Mouse (Mus musculus) embryo, embryonic 10.5 days (tissue): ENCODE data around the gene Slit3.

Source experiments
- DNase-seq: peaks from one replicate; pipeline ENCODE4 v3.0.0-alpha.2; 2015; ENCODE audit warnings: low spot score

Gene Slit3

DNA sequence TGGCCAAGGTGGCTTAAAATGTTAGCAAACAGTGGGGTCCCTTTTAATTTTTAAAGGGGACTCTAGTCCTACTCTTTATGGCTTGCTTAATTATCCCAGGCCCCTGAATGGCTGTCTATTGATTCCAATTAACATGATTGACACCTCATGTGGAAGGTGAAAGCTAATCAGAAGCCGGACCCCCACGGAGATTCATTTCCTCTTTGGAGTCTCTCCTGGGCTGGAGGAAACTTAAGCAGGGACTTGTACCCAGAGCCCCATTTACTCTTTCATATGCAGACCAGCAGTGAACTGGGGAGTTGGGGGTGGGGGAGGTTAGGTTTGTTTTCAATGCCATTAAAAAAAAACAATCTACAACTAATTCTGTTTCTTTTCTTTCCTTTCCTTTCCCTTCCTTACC, 230.4 kb downstream of the Slit3 start:
- peak; percentile 45 for DNase-seq

DNA sequence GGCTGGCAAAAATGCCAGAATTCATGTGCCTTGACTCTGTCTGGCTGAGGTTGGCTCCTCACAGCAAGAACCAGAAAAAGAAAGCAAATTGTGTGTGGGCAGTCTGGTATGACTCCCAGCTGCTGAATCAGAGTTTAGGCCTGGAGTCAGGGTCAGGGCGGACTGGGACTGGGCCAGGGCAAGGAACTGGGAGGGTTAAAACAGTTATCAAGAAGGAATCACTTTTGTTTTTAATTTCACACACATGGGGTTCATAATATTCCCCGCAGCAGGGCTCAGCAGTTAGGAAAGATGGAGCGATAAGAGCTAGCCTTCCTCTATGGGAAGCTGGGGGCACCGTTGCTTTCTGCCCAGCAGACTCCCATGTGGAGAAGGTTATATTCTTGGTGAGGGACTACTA, 234.8 kb downstream of the Slit3 start:
- DNase-seq, result no peak

DNA sequence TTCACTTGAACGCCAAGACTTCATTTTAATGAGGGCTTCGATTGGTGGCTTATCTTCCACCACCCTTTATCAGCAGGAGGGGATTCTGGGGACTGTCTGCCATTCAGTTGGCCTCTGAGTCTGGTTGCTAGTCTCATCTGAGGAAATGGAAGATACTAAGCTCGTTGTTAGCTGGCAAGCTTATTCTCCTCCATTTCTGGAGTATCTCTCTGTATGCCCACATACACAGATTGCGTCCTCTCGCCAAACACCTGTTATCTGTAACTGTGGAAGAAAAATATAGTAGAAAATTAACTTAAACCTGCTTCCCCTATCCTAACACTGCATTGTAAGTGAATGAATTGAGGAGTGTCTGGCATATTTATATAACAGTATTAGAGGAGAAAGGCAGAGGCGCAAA, 240.0 kb downstream of the Slit3 start:
- DNase-seq, result no peak

DNA sequence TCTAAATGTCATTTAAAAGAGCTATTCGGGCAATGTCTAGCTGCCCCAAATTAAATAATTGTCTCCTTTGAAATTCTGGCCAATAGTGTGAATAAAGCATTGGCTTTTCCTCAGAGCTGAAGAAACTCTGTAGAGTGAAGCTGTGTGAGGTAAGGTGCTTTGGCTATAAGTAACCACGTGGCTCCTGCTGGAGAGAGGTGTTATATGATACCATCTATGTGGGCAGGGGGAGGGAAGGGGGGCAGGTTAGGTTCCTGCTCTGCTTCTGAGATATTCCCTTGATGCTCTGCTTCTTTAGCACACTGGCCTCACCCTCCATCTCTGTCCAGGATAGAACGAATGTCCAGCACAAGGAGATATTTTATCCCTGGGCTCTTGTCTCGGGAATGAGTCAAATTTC, 242.0 kb downstream of the Slit3 start:
- DNase-seq, result no peak

DNA sequence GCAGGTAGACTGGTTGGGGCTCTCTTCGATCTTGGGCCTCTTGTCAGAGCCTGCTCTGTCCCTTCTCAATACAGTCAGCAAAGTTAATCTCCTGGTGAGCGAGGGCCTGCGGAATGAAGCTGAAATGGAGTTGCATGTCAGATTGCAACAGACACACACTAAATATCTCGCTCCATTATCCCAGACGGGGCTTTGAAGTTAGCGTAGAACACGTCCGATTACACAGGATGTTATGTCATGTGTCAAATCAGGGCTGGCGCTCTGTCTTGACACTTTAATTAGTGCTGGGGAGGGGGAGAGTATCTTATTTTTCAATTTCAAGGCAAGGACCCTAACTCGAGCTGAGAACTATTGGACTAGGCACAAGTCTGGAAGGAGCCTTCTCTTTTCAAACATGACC, 243.4 kb downstream of the Slit3 start:
- DNase-seq, result no peak

DNA sequence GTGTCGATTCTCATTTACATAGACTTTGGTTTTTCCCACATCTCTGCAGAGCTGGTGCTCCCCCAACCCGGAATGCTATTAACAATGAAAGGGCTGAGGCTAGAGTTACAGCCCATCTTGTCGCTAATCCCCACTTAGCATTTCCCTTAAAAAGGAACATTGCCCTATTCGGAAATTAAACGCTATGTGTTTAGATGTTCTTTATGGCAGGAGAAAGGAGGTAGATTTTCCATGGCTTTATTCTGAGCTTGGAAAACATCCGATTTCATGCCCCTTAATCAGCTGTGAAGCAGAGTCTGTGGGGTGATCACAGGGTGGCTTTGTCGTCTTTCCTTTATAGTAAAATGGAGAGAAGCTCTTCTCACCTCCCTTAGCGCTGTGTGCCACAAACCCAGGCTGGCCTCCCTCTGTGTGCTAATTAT, 244.5 kb downstream of the Slit3 start:
- DNase-seq, result peak; percentile 53

DNA sequence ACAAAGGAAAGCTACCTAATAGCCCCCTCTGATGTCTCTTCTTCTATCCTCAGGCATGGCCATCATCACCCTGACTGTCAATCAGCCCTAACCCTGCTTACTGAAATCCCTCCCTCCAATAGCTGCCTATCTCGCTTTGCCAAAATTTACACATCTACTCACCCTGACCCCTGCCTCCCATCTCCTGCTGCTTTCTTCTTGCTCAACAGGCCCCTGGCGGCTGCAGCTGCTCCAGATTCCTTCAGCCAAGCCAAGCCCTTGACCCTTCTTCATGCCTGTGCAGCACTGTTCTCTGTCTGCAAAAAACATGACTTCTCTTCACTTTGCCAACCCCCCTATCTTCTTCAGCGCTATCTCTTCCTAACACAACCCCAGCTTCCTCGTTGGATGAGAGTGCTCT, 245.6 kb downstream of the Slit3 start:
- no peak for DNase-seq

DNA sequence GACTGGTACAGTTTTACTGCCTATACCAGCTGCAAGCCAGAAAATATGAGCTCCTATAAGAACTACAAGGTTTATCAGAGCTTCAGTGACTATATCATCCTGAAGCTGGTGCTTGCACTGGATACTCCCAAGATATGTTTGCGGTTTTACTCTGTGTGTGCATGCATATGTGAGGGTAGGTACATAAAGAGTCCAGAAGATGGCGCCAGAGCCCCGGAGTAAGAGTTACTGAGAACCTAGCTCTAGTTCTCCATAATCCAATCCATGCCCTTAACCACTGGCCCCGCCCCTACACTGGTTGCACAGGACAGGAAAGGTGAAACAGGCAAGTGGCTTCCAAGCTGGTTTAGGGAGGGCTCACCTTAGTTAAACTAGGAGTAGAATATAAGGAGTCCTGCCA, 246.2 kb downstream of the Slit3 start:
- DNase-seq, result peak; percentile 51

DNA sequence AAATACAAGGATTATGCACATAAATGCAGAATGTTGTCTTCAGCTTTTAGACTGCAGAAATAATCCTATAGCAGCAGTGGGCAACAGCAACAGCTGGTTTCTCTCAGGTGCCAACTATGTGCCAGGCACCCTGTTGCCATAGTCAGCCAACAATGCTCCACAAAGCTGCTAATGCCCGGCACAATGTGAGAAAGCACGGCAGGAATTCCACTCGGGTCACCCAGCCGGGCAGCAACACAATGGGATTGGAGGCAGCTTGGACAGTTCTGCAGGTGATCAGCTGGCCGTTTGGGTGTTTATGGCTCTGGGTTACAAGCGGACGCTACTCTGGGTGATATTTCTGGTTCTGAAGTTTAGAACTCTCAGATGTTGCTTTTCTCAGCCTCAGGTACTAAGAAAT, 248.9 kb downstream of the Slit3 start:
- no peak for DNase-seq

DNA sequence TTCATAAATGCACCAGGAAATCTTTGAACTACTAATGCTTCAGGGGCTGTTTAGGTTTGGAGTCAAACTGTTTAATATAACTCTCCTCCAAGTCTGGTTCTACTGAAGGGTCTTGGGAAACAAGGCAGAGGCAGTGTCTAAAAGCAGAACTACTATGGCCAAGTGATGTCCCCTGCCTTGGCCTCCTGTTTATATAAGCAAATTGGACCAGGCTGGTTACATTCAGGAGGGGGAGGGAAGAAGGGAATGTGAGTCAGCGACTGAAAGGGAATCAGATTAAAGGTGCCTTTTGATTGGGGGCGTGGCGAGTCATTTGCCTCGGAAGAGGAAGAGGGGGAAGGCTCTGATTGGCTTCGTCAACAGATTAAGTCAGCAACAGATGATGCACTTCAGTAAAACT, 249.7 kb downstream of the Slit3 start:
- peak; percentile 68 for DNase-seq

DNA sequence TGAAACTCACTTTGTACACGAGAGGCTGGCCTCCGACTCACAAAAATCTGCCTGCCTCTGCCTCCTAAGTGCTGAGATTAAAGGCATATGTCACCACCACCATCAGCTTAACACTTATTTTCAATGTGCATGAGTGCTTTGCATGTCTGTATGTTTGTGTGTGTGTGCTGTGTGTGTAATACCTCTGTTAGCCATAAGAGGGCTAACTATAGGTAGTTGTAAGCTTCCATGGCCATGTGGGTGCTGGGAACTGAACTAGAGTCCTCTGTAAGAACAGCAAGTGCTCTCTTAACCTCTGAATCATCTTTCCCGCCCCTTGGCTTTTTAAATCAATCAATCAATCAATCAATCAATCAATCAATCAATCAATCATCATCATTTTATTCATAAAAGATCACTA, 251.4 kb downstream of the Slit3 start:
- DNase-seq, result no peak

DNA sequence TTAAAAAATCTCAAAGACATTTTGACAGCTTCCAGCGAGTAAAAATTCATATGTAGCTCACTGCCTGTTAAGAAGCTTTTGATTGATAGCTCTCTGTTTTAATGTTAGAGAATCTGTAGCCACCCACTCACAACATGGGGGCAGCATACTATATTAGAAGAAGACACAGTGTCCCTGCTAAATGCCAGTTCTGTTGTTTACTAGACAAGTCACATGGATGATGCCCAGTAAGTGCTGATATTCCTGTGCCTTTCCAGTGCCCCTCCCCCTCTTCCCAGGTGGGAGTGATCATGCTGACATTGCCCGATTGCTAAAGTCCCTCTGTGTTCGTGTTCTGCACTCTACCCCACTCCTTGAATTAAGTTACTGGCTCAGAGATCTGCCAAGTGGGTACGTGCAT, 254.0 kb downstream of the Slit3 start:
- DNase-seq, result no peak

DNA sequence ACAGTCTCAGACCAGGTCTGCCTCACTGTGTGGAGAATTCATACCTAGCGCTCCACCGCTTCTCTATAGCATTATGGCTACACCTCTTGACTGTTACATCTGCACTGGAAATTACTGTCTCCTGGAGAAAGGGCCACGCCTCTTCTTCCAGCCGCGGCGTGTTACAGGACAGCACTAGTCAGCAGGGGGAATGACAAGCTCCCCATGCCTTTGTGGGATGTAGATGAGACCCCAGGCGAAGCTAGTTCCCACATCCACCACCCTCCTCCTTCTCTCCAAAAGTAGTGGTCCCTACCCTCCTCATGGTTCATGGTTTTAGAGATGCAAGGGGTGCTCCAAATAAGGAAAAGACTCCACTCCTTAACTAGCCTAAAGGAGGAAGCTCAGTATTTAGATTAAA, 257.8 kb downstream of the Slit3 start:
- no peak for DNase-seq

DNA sequence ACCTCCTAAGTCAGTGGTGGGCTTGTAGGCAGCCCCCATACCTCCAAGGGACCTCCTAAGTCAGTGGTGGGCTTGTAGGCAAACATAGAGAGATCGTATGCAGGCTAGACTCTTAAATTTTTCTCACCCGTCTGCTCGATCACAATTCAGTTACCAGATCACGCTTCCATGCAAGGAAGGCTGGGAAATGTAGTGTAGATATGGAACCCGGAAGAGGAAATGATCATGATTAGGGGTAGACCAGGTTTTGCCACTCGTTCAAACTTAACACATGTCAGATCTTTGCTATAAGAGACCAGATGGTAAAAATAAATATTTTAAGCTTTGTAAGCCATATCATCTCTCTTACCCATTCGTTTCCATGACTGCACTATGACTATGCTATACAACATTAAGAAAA, 258.4 kb downstream of the Slit3 start:
- no peak for DNase-seq

DNA sequence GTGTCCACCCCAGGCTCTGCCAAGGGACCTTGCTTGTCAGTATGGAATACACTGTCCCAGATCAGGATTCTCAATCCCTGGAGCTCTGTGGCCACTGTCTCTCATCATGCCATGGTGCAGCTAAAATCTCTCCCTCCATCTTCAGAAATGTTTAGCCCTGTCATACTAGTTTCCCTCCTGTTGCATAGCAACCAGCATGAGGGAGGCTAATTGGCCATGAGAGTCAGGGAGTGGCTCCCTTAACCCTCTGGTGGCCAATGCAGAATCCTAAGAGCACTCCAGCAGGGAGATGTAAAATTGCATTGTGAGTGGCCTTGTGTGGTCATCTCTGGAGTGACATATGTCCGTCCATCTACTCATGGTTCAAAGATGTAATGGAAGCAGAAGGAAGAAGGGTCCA, 259.7 kb downstream of the Slit3 start:
- DNase-seq, result no peak

DNA sequence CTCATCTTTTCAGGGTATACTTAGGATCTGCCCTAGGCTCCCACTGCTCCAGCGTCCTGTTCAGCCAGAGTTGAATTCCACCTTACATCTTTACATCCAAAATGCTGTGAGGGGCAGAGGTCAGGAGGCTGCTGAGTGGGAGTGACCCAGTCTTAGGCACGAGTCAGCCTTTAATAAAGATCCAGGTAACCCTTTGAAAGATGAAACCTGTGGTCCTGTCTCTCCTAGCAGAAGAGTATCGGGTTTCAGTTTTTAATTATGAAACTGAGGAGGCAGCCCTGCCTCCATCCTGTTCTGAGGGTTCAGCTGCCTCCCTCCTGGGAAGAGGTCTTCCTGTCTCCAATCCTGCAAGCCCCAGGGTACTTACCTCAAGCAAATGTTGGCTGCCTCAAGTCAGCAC, 264.4 kb downstream of the Slit3 start:
- DNase-seq, result peak; percentile 51

DNA sequence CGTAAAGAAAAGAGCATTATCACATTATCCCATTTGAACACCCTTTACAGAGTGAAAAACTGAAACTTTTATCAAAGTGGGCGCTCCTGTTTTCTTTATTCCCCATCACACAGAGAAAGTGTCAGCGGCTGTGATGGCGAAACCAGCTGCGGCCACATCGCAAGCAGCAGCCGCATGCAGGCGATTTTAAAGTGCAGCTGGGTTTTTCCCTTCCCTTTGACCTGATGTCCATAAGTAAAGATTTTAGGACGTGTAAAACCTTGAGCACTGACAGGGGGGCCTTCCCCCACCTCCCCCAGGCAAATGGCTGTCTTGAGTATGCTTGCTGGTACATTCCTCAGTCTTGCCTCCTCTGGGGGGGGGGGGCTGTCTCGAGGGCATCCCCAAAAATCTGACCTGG, 266.8 kb downstream of the Slit3 start:
- peak; percentile 47 for DNase-seq

DNA sequence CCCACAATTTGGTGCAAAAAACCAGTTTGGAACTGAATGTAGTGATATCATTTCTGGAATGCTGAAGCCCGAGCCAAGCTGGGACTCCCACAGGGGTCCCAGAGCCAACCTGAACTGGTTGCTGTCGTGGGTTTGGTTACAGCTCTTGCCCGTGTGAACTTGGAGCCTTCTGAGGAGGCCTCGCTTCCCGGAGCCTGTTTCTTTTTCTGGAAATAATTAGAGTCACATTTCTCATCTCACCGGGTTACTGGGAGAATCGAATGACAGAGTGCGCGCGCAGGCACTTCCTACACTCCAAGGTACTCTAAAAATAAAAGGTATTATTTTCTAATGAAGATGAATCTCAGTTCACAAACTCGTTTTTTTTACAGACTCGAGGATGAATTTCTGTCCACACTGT, 267.4 kb downstream of the Slit3 start:
- DNase-seq, result peak; percentile 71

DNA sequence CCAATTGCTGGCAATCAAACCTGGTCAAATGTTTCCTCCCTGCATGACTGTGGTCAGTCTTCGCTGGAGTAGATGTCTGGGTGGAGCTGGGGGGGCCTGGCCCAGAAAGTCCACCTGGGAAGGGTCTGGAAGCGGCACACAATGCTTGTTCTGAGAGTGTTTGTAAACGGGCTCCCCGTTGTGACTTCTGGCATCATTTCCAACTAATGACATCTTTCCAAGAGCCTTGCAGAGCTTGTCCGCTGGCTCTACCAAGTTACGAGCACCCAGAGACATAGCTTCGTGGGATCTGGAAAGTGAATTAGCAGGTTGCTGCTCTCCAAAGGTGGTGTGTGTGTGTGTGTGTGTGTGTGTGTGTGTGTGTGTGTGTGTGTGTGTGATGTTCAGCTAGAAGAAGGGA, 268.3 kb downstream of the Slit3 start:
- no peak for DNase-seq

DNA sequence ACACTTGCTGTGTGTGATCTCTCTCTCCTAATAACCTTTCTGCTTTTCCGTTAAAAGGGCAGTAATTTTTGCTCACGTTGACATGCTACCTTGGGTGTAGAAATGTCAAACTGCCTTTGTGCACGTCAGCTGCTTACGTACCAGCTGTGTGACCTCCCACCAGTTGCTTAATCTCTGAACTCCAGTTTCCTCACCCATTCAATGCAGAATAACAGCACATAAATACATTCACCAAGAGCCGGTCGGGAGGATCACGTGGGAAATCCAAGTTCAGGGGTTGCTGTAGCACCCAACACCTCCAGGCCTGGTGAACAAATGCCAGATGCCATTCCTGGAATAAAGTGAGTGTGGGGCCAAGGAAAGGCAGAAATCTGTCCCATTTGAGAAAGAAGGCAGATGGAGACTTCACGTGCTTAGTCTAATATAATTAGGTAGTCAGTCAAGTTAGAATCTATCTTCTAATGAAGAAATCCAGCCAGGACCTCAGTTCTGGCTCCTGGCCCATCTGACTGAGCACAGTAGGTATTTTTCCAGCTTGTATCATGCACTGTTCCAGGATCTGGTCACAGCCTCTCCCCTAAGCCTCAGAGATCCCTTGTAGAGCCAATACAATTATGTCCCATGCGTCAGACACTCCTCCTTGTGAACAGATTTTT, 268.9 kb downstream of the Slit3 start:
- DNase-seq, result no peak

DNA sequence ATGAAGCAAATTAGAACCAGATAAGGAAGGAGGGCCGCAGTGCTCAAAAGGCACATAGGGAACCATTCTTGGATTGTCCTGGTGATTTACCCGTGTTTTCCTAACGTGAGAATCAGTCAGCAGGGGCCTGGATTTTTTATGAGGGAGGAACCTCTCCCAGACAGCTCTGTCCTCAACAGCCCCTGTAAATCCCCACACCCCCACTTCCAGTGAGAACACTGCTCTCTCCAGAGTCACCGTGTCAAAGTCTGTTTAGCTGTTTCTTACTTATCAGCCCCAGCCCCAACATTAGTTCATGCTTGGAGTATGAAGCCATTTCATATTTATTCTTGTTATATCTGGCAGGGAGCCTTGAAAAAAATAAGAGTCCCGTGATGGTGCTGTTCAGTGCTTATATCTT, 272.8 kb downstream of the Slit3 start:
- no peak for DNase-seq

DNA sequence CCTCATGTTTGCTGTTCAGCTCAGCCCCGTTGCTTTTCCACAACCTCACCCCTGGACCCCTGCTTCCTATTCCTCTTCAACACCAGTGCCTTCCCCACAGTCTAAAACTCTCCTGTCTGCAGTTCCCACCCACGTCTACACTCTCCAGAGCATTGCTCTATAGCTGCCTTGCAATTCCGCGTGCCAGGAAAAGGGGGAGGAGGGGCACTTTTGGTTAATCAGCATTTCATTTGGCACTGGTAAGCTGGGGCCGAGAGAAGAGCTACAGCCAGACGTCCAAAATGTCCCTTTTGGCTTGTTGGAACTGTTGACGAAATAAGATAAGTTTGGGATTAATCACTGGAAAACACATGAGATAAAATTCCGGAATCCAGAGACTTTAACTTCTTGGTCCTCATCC, 274.4 kb downstream of the Slit3 start:
- DNase-seq, result no peak

DNA sequence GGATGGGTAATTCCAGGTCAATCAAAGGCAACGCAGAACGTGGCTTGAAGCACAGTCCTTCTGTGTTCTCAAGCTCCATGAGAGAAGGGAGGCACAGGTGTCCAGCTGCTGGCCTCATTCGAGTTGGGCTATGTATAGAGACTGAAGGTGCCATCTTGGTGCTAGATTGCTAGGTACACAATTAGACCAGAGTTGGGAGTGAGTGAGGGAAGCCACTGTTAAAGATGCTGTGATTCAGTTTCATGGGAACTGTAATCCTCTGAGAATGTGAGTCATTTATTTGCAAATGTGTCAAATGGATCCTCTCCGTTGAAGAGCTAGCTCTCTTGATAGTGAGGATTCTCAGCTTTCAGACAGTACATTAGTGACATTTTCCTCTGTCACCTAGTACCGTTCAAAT, 277.3 kb downstream of the Slit3 start:
- DNase-seq, result no peak

DNA sequence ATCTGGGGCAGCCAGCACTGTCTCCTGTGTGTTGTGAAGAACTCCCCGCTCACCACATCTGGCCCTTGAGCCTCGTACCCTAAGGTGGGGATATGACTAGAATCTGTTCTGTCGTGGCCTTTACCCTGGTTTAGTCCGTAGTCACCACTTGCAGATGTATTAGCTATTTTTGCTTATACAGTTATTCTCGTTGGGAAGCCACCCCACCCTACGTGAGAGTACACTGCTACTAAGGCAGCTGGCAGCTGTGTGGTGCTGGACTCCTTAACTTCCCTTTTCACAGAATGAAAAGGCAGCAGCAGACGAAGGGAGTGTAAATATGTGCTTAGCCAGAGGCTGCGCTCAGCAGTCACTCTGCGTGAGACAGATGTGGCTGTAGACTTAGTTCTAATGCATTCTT, 282.5 kb downstream of the Slit3 start:
- no peak for DNase-seq

DNA sequence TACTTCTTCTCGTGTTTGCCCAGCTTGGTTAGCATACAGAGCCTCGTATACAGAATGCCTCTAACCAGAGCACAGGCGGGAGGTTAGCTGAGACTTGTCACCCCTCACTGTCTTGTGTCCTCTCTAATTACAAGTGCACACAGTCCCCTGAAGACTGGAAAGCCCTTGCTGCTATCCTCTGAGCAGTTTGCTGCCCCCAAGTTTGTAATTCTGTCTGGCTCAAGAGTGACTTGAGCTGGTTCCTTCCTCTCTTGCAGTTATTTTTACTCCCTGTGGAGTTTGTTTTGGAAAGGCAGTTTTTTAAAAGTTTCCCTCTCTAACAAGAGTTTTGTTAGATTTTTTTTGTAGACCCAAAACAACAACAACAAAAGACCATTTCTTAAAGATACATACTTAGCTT, 285.0 kb downstream of the Slit3 start:
- no peak for DNase-seq
